Mouse (Mus musculus) spleen, adult 2 months (tissue): Measurements from ENCODE around the gene Gm37240.

Experiments used
- CTCF ChIP-seq: fragments of 200-500 bp; IDR thresholded peaks from 2 replicates; pipeline ENCODE4 v1.5.1; 2011; ENCODE audit warnings: mild to moderate bottlenecking, inconsistent platforms; ENCODE audit not compliant: insufficient read depth, insufficient read length, insufficient replicate concordance; ENCODE audit errors: extremely low read depth
- POLR2A ChIP-seq: fragments of 200-500 bp; IDR thresholded peaks from 2 replicates; pipeline ENCODE4 v1.6.1; 2011; ENCODE audit warnings: low read depth, low read length, inconsistent platforms

- TF ChIP-seq CTCF = no peak
- TF ChIP-seq POLR2A = no peak
These were observed 672.4 kb downstream of the Gm37240 start for GRCm38 (mm10) chr3:85214926-85215325.
